Mouse (Mus musculus) fat pad, adult 2 months (tissue): ENCODE measurements around the gene Agtpbp1.
"Not testable (repeated sequence)": the region's sequence is repeated elsewhere in the genome, so short reads cannot be mapped to it uniquely, and the experiment has no call there.

Source experiments
- DNase-seq: peaks from one replicate; pipeline ENCODE4 v3.0.0-alpha.2; 2011; ENCODE audit warnings: low read depth, low spot score; ENCODE audit errors: extremely low read depth

Agtpbp1 gene

GRCm38 (mm10) chr13:59584947-59585647, at the start of gene Agtpbp1, which contains the start of gene Naa35:
Gene Agtpbp1, minus strand, starts transcription at chr13:59585227.
Gene Naa35, plus strand, starts transcription at chr13:59585259.
- peak; percentile 82 for DNase-seq

- no peak for DNase-seq
Observed at GRCm38 (mm10) chr13:59634637-59635036, 49.6 kb upstream of the Agtpbp1 start.

GRCm38 (mm10) chr13:59626739-59627138, 41.7 kb upstream of the Agtpbp1 start:
- DNase-seq = no peak

- DNase-seq = peak; percentile 50
Observed at GRCm38 (mm10) chr13:59624903-59625302, 39.9 kb upstream of the Agtpbp1 start.

- DNase-seq = no peak
Observed at GRCm38 (mm10) chr13:59624389-59624788, 39.4 kb upstream of the Agtpbp1 start.

GRCm38 (mm10) chr13:59621643-59622489, 36.8 kb upstream of the Agtpbp1 start:
- no peak for DNase-seq

- no peak for DNase-seq
Observed at GRCm38 (mm10) chr13:59618463-59618862, 33.4 kb upstream of the Agtpbp1 start.

GRCm38 (mm10) chr13:59615554-59615953, 30.5 kb upstream of the Agtpbp1 start:
- no peak for DNase-seq

- DNase-seq = no peak
Observed at GRCm38 (mm10) chr13:59615152-59615551, 30.1 kb upstream of the Agtpbp1 start.

GRCm38 (mm10) chr13:59613868-59614267, 28.8 kb upstream of the Agtpbp1 start:
- no peak for DNase-seq

GRCm38 (mm10) chr13:59610437-59610836, 25.4 kb upstream of the Agtpbp1 start:
- no peak for DNase-seq

- DNase-seq = no peak
Observed at GRCm38 (mm10) chr13:59609885-59610284, 24.9 kb upstream of the Agtpbp1 start.

- DNase-seq = no peak
Observed at GRCm38 (mm10) chr13:59605221-59605922, 20.3 kb upstream of the Agtpbp1 start.

GRCm38 (mm10) chr13:59604511-59604910, 19.5 kb upstream of the Agtpbp1 start:
- DNase-seq = no peak

- DNase-seq = no peak
Observed at GRCm38 (mm10) chr13:59603096-59603495, 18.1 kb upstream of the Agtpbp1 start.

GRCm38 (mm10) chr13:59592630-59593029, 7.6 kb upstream of the Agtpbp1 start:
- DNase-seq = no peak

- not testable (repeated sequence) for DNase-seq
Observed at GRCm38 (mm10) chr13:59592058-59592457, 7.0 kb upstream of the Agtpbp1 start.

- no peak for DNase-seq
Observed at GRCm38 (mm10) chr13:59590691-59591090, 5.7 kb upstream of the Agtpbp1 start.

- no peak for DNase-seq
Observed at GRCm38 (mm10) chr13:59589672-59590071, 4.6 kb upstream of the Agtpbp1 start.

GRCm38 (mm10) chr13:59587201-59587600, 2.2 kb upstream of the Agtpbp1 start:
- no peak for DNase-seq

GRCm38 (mm10) chr13:59585648-59586005, 600 bp upstream of the Agtpbp1 start:
- no peak for DNase-seq
